Mouse (Mus musculus): Measurements from ENCODE around the gene Slc19a2. TPM values are rescaled to one million over a fixed set of nuclear protein-coding genes. Genes with fewer than 3 reads are reported as not detected.
A peak's percentile ranks its signal among the peaks of the same experiment; 100 is the strongest.

Gene Slc19a2
- total RNA-seq, 1 experiment from 2014 or later: 4.5 TPM

- peak; percentile 98 for ATAC-seq (replicated peaks; ENCODE audit: insufficient number of reproducible peaks, low FRiP score, low TSS enrichment, poor library complexity, severe bottlenecking)
Measured at GRCm38 (mm10) chr1:164307124-164307751, 58.4 kb downstream of the Slc19a2 start, which contains the start of gene Blzf1. Gene Blzf1 (minus strand): TSS chr1:164307489.

GRCm38 (mm10) chr1:164307922-164308321 is 59.1 kb downstream of the Slc19a2 start:
- ATAC-seq (replicated peaks; ENCODE audit: insufficient number of reproducible peaks, low FRiP score, low TSS enrichment, poor library complexity, severe bottlenecking): no peak

DNA sequence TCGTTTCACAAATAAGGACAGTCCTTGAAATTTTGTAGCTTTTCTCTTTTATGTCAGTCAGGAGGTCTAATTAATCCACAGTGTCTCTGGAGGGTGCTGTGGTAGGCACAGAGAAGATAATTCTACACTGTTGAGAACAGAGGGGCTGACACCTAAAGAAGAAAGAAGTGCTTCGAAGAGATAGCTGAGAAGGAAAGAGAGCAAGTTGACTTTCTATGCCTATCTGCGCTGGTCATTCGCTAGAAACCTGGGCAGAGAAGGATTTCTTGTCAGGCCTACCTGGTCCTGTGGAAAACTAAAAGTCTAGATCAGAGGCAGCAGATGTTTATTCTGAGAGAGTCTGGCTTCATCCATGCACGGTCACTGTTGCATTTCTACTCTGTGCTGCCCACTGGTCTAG is 65.2 kb downstream of the Slc19a2 start:
- ATAC-seq (replicated peaks; ENCODE audit: insufficient number of reproducible peaks, low FRiP score, low TSS enrichment, poor library complexity, severe bottlenecking): no peak

Other genes with a start within 250 kb of the Slc19a2 start
- gene Sele, start 200.8 kb upstream of the Slc19a2 start, total RNA-seq (2017): 0.57 to 0.85 TPM in 2 of 3 replicates, not detected in the other
- 238 to 507 TPM (median 268 TPM) in 3 replicates for gene Sell, start 187.1 kb upstream of the Slc19a2 start, total RNA-seq (2017)
- gene Selp, start 133.8 kb upstream of the Slc19a2 start, total RNA-seq (2017): 1.6 to 3.5 TPM (median 1.7 TPM) in 3 replicates
- gene F5, start 97.2 kb upstream of the Slc19a2 start, total RNA-seq (2017): 18.5 to 33.3 TPM (median 29.6 TPM) in 3 replicates
- 10.4 to 14.3 TPM (median 13.2 TPM) in 3 replicates for gene Ccdc181, start 26.5 kb downstream of the Slc19a2 start, total RNA-seq (2017)
- gene Nme7, start 55.1 kb downstream of the Slc19a2 start, total RNA-seq (2017): 11.7 to 25.7 TPM (median 13.8 TPM) in 3 replicates
- gene Blzf1, start 58.4 kb downstream of the Slc19a2 start, total RNA-seq (2017): 22.7 to 29.9 TPM (median 22.8 TPM) in 3 replicates
- gene Atp1b1, start 209.3 kb downstream of the Slc19a2 start, total RNA-seq (2017): 47.2 to 111 TPM (median 70.4 TPM) in 3 replicates

Measured in monocyte, adult 5-6 weeks (primary cell).